Mouse (Mus musculus) E14TG2a.4 (cell line): Measurements from ENCODE around the gene Tmem214.

Source experiments
- CTCF ChIP-seq: conservative IDR thresholded peaks from 2 replicates; pipeline ENCODE4 v1.5.1; 2014; ENCODE audit warnings: low read length
- POU5F1 ChIP-seq: IDR thresholded peaks from 2 replicates; pipeline ENCODE4 v1.6.1; 2014; ENCODE audit warnings: low read length, borderline replicate concordance

- TF ChIP-seq CTCF (no peak), POU5F1 (no peak)
Measured at GRCm38 (mm10) chr5:30913060-30913841, 45.4 kb downstream of the Tmem214 start, which contains the start of gene Emilin1.
